Comparison of ENCODE assay signal across 8 mouse cellular contexts in genomic region chr10:95680153-95681057, GRCm38 (mm10). TPM values are rescaled to one million over a fixed set of nuclear protein-coding genes. Genes with fewer than 3 reads are reported as not detected.
DNase-seq lines count a peak whose midpoint lies in the region; ATAC-seq lines count a peak whose summit lies in the region.

No protein-coding gene starts in this region.

- no peaks in the 10 kb centered on the region for H3K27me3 ChIP-seq in embryonic facial prominence, embryonic 11.5 days (ENCODE audit: control insufficient read depth, insufficient read depth, low read length)
- no peaks in the 10 kb centered on the region for H3K27me3 ChIP-seq in heart, embryonic 15.5 days
- no peaks in the 10 kb centered on the region for H3K27me3 ChIP-seq in kidney, embryonic 16.5 days (ENCODE audit: insufficient read depth, low read length)

- no peak overlapping the region for H3K4me3 ChIP-seq in embryonic facial prominence, embryonic 11.5 days (ENCODE audit: low read depth, low read length)
- H3K4me3 ChIP-seq in heart, embryonic 15.5 days: peak overlapping the region; percentile 21
- peak overlapping the region; percentile 12; the same call in 1 of the 2 replicates for H3K4me3 ChIP-seq in kidney, embryonic 16.5 days (ENCODE audit: low read length)

- ATAC-seq in embryonic facial prominence, embryonic 11.5 days (replicated peaks; ENCODE audit: insufficient number of reproducible peaks, low FRiP score, low TSS enrichment, low read depth): no peak
- no peak for ATAC-seq in heart, embryonic 15.5 days (replicated peaks; ENCODE audit: insufficient number of reproducible peaks, insufficient read depth, low FRiP score, low read depth)
- ATAC-seq in kidney, embryonic 16.5 days (ENCODE audit: low FRiP score, low TSS enrichment): no peak; the same call in 1 of the 2 replicates

- peak overlapping the region; percentile 32 for H3K4me2 ChIP-seq in embryonic facial prominence, embryonic 11.5 days (ENCODE audit: low read depth, low read length)
- peak overlapping the region; percentile 44 for H3K4me2 ChIP-seq in heart, embryonic 15.5 days
- peak overlapping the region; percentile 34 for H3K4me2 ChIP-seq in kidney, embryonic 16.5 days (replicated peaks; ENCODE audit: low read depth, low read length)

- H3K27ac ChIP-seq in embryonic facial prominence, embryonic 11.5 days (replicated peaks; ENCODE audit: low read depth, low read length): no peak overlapping the region
- H3K27ac ChIP-seq in heart, embryonic 15.5 days: peak overlapping the region; percentile 46; the same call in 1 of the 2 replicates
- H3K27ac ChIP-seq in kidney, embryonic 16.5 days (ENCODE audit: low read length): peak overlapping the region; percentile 14; the same call in 1 of the 2 replicates

- no peaks in the 10 kb centered on the region for H3K9me3 ChIP-seq in embryonic facial prominence, embryonic 11.5 days (replicated peaks; ENCODE audit: control insufficient read depth, low read length)
- H3K9me3 ChIP-seq in heart, embryonic 15.5 days (replicated peaks): no peaks in the 10 kb centered on the region
- H3K9me3 ChIP-seq in kidney, embryonic 16.5 days (ENCODE audit: low read length): no peaks in the 10 kb centered on the region

- H3K9ac ChIP-seq in embryonic facial prominence, embryonic 11.5 days (replicated peaks; ENCODE audit: low read length): no peak overlapping the region
- H3K9ac ChIP-seq in heart, embryonic 15.5 days: no peak overlapping the region
- H3K9ac ChIP-seq in kidney, embryonic 16.5 days (replicated peaks; ENCODE audit: low read length): no peak overlapping the region

- WGBS in embryonic facial prominence, embryonic 11.5 days: 67% methylated on average over 28 of the region's 28 CpGs
- WGBS in heart, embryonic 15.5 days: 45% methylated on average over 28 of the region's 28 CpGs
- 58% methylated on average over 28 of the region's 28 CpGs for WGBS in kidney, embryonic 16.5 days

- peaks cover 2% of the 10 kb centered on the region; the same call in 1 of the 2 replicates for H3K4me1 ChIP-seq in embryonic facial prominence, embryonic 11.5 days (ENCODE audit: control insufficient read depth, insufficient read depth, low read length)
- peaks cover 23% of the 10 kb centered on the region for H3K4me1 ChIP-seq in heart, embryonic 15.5 days (replicated peaks)
- peaks cover 27% of the 10 kb centered on the region for H3K4me1 ChIP-seq in kidney, embryonic 16.5 days (ENCODE audit: insufficient read depth, low read length)

- DNase-seq in layer of hippocampus, adult 11-12 months (ENCODE audit: low spot score): peak; percentile 38
- no peak for DNase-seq in layer of hippocampus, adult 9-10 months (ENCODE audit: low spot score)
- DNase-seq in embryonic facial prominence, embryonic 11.5 days (ENCODE audit: low spot score): no peak
- DNase-seq in lung, postnatal 36 days: peak; percentile 34
- DNase-seq in Muller cell, postnatal 12 days (ENCODE audit: inconsistent ontology term): no peak
- no peak for DNase-seq in spleen, postnatal 10 days (ENCODE audit: low spot score in 2 of 2)

- no peaks in the 10 kb centered on the region for H3K36me3 ChIP-seq in embryonic facial prominence, embryonic 11.5 days (replicated peaks; ENCODE audit: control insufficient read depth, insufficient read depth, low read depth, low read length)
- H3K36me3 ChIP-seq in heart, embryonic 15.5 days: no peaks in the 10 kb centered on the region
- no peaks in the 10 kb centered on the region for H3K36me3 ChIP-seq in kidney, embryonic 16.5 days (ENCODE audit: insufficient read depth, low read length)

RNA-seq across cellular contexts. Expression of gene Anapc15-ps, which starts 7.2 kb away (rescaled TPM):
- not detected in 2 replicates for polyA plus RNA-seq in embryonic facial prominence, embryonic 11.5 days (2014; fragmentation: Nextera tagmentation; extraction: Ambion mirVana)
- polyA plus RNA-seq in heart, embryonic 15.5 days (2015; fragmentation: Nextera tagmentation; extraction: Ambion mirVana): not detected in 2 replicates
- 1.8 TPM in 1 of 2 replicates, not detected in the other for polyA plus RNA-seq in kidney, embryonic 16.5 days (2015; fragmentation: Nextera tagmentation; extraction: Ambion mirVana)

Comparison
In these comparisons a context has a peak if more than half of its experiments do, and no peak if none do; other contexts are left out.
1. DNase-seq: peak in layer of hippocampus, adult 11-12 months (single experiment) and lung, postnatal 36 days (single experiment); none in layer of hippocampus, adult 9-10 months (single experiment), embryonic facial prominence, embryonic 11.5 days (single experiment), Muller cell, postnatal 12 days (single experiment) and spleen, postnatal 10 days (0 of 2).
2. Peak in every context shown above with its lines, with median percentiles within 50 percentile points of each other: H3K4me2 ChIP-seq.